Mouse (Mus musculus) fat pad, adult 2 months (tissue): ENCODE results near the gene Glul.

Source experiments
- DNase-seq: peaks from one replicate; pipeline ENCODE4 v3.0.0-alpha.2; 2011; ENCODE audit warnings: low read depth, low spot score; ENCODE audit errors: extremely low read depth

The Glul gene

DNA sequence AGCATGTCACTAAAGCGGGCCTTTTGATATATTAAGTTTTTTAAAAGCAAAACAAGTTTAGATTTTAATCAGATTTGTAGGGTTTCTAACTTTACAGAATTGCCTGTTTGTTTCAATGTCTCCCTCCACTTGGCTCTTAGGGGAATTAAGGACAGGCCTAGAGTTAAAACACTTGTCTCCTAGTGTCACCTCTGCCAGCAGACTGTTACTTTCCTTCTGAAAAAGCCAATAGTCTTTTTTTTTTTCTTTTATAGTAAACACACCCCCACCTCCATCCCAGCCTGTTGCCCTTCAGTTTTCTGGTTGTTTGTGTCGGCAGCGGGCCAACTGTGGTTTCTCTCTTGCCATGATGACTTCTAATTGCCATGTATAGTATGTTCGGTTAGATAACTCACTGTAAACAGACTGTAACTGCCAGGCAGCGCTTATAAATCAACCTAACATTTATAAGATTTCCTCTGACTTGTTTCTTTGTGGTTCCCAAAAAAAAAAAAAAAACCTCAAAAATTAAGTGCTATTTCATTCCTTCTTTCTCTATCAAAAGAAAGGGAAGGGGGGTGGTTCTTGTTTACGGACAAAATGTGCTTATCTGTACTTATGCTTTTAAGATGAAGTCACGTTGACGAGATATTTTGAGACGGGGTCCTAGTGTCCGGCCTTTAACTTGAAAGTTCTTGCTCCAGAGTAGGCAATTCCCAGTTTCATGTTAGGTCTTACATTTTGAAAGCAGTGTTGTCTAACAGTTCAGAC lies 9.6 kb downstream of the Glul start:
- DNase-seq = no peak

DNA sequence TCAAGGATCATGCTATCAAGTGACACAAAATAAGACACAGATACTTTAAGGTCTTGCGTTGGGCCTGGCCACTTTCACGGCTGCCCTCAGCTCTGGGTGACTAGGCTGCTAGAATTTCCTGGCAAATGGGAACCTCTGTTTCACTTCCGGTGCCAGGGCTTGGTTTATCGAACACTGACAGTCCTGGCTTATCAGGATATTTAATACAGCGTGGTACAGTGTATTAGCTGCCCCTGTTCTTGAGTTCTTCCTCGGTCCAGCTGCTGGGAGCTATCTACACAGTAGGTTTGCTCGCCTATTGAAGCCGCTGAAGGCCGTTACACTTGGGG lies 10.2 kb downstream of the Glul start:
- DNase-seq = no peak

DNA sequence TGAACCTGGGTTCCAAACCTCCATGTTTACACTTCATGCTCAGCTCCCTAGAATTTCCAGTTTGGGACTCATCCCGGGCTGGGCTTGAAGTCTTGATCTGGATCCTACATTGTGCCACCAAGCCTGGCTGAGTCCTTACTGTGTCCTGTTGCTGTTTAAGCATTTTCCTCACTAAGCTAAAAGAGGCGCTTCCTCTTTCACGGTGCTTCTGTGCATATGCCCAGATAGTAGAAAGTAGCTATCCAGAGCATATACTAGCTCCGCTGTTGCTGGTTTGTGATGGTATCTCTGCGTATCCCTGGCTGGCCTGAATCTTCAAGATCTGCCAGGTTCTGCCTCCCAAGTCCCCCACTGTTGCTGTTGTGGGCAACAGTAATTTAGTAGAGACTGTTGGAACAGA lies 10.7 kb downstream of the Glul start:
- no peak for DNase-seq

DNA sequence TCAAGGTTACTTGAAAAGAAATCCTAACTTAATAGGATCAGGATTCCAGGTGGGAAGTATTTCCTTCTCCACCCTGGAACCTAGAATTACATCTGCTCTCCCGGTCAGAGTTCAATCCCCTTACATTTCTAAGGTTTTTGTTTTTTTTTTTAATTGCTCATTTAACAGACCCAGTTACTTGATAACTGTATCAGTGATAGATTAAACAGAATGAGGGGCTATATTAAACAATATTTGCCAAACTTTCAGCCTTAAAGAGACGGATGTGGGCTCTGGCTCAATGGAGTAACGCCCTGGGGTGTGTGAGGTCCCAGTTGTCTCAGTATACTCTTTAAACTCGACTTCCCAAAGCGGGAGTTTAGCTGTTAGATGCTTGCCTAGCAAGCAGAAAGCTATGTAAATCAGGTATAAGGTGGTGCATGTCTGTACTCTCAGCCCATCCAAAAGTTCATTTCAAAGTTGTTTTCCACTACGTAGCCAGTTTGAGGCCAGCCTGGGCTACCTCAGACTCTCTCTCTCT lies 11.6 kb downstream of the Glul start:
- no peak for DNase-seq

DNA sequence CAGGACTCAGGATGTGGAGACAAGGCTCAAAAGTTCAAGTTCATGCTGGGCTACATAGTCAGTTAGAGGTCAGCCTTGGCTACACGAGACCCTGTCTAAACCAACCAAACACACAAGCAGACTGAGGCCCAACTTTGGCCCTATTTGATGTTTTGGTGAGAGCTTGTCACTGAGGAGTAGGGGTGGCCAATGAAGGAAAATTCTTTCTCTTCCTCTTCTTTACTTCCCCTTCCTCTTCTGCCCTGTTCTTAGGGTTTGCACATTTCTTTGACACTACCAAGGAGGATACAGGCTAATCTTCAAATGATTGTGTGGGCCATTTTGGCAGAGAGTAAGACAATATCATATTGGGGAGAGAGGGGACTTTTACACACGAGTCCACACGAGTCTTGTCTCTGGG lies 14.1 kb downstream of the Glul start:
- no peak for DNase-seq

DNA sequence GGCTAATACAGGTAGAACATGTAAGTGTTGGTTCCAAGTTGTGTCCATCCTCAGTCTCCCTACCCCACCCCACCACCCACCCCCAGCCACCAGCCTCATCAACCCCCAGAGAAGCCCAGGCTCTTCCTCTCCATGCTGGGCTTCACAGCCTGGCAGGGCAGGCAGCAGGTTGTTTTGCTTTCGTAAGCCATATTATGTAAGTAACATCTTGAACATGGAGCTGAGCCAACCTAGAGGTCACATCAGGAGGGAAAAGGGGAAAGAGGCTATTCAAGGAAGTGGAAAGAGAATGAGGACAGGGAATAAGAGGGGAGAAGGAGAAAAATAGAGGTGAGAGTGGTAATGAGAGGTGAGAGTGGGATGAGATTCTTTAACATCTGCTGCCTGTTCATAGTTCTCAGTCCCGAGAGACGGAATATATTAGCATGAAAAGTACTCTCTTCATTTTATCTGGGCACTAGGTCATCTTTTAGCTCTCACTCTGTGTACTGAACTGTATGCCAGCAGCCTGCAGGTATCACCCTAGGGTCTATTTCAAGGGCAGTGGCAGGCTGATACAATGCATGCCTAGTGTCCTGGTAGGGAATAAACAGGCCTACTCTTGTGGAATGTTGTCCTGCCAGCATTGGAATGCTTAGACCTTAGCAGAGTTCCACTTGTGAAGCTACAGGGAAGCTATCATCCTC lies 18.9 kb downstream of the Glul start:
- DNase-seq = no peak

DNA sequence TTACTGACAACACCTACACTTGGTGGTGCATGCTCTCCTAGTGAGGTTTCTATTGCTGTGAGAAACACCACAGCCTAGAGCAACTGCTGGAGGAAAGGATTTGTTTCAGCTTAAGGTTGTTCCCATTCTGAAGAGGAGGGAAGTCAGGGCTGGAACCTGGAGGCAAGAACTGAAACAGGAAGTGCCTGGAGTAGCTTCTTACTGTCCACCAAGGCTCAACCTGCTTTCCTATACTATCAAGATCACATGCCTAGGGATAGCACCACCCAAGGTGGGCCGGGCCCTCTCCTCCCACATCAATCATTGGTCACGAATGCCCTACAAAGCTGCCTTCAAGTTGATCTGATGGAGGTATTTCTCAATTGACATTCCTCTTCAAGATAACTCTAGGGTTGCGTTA lies 21.9 kb downstream of the Glul start:
- no peak for DNase-seq

DNA sequence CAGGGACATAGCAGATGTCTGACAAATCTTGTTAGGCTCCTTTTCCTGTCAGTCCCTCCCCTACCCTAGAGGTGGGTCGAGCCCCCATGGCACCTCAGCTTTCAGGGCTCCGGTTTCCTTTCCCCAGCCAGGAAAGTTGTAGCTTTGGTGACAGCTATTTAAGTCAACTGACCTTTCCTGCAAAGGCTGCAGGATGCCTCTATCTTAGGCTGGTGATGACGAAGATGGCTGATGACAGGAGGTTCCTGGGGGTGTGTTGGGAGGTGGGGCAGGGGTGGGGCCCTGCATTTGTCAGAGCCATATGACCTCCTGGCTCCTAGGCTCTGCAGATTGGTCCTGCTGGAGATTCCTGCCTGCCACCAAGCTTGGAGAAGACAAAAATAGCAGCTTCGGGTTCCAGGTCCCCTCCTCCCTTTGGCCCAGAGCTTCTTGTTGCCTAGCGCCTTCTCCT lies 22.9 kb downstream of the Glul start:
- no peak for DNase-seq

DNA sequence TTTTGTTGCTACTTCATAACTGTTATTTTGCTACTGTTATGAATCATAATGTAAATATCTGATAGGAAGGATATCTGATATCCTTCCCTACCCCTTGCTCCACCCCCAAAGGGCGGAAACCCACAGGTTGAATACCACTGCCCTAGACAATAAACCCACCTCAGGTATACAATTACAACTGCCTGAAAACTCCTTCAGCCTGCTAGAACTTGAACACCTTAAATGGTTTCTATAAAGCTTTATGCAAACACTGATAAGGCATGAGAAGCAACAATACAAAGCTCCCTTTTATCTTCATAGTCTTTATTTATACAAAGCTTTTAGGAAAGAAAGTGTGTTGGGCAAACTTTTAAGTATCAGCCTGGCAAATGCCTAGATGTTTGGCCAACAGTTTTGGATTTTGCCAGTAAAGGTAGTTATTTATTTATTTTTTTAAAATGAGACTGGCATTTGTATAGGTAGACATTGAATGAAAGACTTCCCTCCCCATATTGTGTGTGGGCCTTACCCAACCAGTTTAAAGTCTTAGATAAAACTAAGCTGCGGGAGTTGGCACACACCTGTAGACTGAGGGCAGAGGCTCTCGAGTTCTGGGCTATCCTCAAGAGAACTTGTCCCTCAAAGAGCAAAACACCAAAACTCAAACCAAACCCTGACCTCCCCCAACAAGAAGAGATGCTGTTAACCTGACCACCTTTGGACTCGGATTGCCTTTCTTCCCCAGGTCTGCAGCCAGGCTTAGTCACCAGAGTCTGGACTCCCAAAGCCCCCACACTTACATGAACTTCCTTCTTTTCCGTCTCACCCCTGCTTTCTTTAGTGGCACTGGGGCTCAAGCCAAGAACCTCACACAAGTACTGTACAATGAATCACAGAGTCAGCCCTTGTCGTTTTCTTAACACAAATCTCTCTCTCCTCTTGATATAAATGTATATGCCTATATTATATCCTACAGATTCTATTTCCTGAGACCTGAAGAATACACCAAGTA lies 24.9 kb downstream of the Glul start:
- no peak for DNase-seq

DNA sequence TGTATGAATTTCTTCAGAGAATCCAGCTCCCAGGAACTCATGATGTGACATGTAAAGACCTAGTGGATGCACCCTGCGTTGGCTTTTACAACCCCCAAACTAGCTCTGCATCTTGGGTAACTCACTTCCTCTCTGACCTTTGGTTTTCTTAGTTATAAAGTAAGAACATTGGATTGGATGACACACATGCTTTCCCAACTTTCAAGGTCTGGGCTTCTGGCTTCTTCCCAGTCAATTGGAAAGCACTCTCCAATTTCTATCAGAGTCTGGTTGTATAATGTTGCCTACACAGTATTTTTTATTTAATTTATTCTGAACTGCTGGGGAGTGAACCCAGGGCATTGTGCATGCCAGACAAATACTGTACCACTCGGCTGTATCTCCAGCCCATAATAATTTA lies 30.7 kb downstream of the Glul start:
- no peak for DNase-seq

DNA sequence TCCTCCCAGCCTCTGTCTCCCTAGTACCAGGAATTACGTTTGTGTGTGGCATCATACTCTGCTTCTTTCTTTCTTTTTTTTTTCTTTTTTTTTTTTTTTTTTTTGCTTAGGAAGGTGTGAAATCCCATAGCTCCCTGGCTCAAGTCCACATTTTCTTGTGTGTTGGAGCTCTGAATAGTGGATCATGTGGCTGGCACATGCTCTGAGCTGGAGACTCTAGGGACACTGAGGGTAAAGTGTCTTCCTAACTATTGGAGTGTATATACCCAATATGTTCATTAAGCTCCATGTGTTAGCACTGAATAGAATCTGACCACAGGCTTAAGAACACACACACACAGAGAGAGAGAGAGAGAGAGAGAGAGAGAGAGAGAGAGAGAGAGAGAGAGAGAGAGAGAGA lies 34.0 kb downstream of the Glul start:
- no peak for DNase-seq

DNA sequence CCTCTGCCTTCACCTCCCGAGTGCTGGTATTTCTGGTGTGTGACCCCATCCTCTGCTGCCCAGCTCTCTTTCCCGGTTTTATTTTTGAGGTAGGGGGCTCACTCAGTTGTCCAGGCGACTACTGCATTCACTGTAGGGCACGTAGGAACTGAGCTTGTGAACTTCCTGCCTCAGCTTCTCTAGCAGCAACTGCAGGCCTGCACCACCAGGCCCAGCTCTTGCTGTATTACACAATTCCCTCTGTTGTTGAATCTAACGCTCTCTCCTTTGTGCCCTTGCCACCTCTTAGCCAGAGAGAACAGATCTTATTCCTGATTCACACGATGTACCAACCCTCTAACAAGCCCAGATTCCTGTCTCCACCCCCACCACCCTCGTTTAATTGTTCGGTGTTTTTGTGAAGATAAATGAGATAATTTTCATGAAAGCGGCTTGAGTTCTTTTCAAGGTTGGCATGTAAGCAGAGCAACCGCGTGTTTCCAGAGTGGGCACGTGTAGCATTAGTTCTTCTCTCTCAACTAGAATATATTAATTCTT lies 36.2 kb downstream of the Glul start:
- DNase-seq = no peak

DNA sequence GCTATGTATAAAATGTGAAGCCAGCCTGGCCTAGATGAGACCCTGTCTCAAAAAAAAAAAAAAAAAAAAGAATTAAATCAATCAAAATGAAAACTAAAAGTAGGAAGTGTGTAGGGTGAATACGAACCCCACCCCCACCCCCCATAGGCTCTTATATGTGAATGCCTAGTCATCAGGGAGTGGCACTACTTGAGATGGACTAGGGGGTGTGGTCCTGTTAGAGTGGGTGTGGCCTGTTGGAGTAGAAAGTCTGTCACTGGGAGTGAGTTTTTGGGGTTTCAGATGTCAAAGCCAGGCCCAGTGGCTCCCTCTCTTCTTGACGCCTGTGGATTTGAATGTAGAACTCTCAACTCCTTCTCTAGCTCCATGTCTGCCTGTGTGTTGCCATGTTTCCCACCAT lies 37.3 kb downstream of the Glul start:
- DNase-seq = no peak

DNA sequence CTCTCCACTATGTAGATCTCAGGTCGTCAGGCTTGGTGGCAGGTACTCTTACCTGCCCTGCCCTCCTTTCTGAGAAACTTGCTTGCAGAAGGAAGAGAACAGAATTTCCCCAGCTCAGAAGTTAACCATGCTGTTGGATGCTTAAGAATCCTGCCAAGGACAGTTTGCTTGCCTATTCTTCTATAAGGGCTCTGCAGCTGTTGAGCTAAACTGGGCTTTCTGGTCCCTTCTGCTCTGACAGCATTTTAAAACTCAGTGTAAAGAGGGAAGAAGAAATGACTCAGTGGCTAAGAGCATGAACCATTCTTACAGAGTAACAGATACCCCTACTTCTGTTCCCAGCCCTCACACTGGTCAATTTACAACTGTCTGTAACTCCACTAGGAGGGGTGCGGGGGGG lies 41.2 kb downstream of the Glul start:
- DNase-seq = no peak

DNA sequence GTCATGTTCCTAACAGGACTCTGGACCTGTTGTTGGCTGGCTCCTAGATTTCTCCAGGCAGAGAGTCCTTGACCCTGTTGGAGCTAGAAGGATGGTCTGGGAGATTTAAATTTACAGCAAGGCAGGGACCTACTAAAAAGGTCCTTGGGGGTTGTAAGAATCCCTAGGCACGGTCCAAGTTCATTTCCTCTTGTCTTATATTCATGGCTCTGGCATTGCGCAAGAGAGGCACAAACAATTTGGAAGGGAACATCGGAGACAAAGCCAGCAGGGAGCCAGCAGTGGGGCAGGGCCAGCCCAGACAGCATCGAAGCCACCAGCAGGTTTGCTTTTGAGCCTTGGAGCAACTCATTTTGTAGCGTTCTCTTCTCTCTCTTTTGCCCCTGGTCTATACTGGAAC lies 45.4 kb downstream of the Glul start:
- DNase-seq = no peak

DNA sequence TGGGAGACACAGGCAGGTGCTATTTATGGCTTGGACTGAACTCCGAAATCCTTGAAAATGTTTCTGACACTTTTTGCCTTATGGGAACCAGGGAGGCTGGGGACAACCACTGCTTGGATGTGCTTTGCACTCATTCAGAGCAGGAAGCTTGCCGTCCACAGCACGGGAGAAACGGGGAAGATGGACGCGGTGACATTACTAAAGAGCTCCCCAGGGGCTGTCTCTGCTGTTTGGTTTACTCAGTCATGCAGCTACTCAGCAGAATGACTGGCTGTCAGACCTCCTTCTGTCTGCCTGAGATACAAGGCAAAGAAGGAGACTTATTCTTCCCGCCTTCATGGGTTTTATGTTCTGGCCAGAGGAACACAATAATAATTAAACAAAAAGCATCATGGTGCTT lies 47.2 kb downstream of the Glul start:
- no peak for DNase-seq

DNA sequence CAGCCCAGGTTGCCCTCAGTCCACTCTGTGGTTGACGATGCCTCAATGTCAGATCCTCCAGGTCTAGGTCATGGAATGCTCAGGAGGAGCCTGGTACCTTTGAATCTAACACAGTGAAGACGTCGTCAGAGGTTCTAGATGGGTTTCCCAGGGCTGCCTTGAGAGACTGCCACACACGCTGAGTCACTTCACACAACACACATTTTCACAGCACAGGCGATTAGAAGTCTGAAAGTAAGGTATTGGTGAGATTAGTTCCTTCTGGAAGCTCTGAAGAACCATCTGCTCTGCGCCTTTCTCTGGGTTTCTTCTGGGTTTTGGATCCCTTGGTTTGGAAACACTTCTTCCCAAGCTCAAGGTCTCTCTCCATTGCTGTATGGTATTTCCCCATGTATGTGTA lies 48.1 kb downstream of the Glul start:
- DNase-seq = no peak

DNA sequence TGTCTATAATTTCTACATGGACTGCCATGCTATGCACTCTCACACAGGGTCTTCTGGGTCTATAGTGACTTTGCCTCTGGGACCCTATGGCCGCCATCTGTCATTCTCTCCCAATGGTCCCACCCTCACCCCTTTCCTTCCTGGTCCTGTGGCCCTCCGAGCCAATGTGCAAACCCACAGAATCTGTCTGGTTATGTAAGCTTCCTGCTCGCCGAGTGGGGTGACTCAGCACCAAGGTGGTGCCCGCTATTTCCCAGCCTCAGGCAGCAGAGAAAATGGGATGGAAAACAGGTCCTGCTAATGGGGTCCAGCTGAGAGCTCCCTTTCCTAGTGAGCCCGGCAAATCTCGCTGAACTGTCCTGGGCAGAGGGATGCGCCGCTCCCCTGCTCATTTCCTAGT lies 53.5 kb downstream of the Glul start:
- no peak for DNase-seq

DNA sequence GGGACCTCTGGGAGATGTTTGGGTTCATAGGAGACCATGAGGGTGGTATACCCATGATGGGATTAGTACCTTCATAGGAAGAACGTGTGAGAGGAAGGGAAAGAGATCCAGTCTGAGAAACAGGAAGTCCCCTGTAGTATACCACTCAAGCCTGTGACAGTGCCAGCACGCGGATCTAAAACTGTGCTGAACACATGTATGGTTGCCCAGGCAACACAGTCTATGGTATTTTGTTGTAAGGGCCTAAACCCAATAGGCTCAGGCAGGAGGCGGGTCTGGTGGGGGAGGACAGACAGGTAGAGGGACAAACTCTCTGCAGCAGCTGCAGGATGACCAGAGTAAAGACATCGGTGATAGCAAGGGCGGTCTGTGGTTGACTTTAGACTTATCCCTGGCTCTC lies 54.1 kb downstream of the Glul start:
- DNase-seq = no peak

DNA sequence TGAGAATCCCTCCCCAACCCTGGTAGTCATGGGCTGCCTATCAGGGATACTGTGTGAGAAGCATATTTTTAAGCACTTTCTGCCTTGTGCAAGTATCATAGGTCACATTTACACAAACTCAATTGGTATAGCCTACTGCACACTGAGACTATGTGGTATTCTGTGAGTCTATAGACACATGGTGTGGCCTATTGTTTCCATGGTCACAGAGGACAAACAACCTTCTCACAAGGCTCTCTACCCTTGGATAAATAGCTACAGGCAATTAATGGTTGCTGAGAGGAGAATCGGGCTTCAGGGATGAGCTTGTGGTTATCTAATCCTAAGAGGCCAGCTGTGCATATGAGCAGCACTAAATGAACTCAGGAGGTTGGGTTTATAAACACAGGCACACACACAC lies 58.1 kb downstream of the Glul start:
- DNase-seq = no peak
